Mouse (Mus musculus) testis, postnatal 10 days (tissue): ENCODE measurements around the gene Bmp3.

Experiments used
- DNase-seq: peaks from one replicate; pipeline ENCODE4 v3.0.0; 2021; ENCODE audit warnings: low spot score

Gene Bmp3

DNA sequence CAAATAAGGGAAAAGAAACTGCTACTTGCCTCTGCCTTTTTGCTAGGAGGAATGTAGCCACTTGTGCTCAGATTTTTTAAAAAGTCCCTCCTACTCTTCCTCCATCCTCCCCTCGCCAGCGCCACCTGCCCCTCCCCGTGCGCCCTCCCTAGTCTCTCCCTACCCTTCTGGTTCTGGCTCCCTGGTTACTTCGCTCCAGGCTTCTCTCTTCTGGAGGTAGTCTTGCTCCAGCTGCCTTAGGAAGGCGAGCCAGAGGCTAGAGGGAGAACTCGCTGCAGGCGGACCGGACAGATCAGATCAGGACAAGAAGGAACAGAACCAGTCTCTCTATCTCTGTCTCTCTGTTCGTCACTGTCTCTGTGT, at the start of gene Bmp3:
Bmp3 (plus strand) TSS at position 152 of the 363 bp plus-strand sequence.
- DNase-seq = no peak

DNA sequence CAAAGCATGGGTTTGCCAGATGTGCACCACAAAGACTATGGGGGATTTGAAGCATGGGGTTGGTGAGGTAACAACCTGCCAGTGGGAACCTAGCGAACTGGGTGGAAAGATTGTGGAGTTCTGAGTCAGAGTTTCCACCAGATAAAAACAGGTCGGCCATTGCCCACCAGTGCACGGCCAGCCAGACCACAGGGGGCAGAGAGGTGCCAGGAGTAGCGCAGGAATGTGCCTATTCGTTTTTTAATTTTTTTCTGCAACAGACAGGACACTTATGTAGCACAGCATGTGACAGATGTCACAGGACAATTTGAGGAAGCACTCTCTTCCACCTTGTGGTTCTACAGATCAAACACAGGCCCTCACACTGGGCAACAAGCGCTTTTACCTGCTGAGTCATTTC, 49.5 kb upstream of the Bmp3 start:
- no peak for DNase-seq

DNA sequence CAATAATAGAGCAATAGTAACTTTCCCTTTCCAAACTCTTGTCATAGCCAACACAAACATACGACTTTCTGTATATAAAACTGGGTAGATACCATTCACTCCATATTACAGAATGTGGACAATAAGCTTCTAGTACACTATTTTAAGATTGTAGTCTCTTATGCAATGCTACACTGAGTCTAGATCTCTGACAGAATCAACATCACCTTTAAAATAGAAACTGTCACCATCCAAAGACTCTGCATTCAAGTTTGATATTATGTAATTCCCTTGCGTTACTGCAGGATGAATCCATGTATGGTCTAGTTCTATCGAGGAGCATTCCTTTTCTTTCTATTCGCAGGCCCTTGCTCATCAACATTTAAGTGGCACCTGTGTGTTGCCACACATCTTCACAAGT, 47.7 kb upstream of the Bmp3 start:
- no peak for DNase-seq

DNA sequence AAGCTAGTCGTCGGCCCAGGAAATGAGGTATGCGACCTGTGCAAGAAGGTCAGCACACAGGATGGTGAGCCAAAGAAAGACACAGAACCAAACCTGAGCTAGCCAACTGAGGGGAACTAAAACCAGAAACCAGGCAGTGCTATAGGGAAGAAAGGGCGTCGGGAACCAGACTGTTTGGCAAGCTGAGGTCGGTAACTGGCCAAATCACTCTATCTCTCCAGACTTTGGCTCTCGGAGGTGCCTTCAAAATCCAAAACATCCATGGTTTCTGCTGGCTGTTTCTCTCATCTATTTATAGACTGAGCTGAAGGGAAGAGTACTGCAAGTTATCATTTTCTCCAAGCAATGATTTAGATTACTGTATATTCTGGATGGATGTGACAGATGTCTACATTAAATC, 47.2 kb upstream of the Bmp3 start:
- no peak for DNase-seq

DNA sequence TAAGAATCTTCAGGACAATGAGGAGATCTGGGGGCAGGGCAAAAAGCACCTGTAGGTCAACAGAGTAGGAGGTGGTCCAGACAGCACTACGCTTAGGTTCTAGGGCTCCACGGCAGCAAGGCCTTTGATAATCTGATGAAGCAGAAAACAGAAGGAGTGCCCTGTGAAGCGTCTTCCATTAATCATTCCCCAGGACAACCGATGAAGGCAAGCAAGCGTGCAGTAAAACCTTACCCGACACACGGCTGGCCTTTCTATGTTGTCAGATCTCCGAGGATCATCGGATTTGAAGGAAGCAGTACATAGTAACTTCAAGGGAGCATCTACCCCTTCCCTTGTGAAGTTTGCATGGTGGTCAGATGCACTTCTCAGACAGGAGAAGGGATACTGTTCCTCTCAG, 46.3 kb upstream of the Bmp3 start:
- no peak for DNase-seq

DNA sequence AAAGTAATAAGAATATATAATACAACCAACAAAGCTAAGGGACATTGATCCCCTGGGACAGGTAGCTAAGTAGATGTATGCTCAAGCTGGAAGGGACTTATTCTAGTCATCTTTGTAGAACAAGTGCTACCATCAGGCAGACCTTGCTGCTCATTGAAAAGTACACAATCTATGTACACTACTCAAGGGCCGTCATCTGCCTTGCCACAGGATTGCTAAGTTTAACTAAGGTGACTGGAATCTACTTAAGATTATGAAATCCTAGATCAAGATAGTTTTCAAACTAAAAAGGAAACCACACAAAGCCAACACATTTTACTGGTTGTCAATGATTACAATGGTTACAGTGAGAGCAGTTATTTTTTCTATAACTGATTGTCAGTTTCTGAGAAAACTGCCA, 41.8 kb upstream of the Bmp3 start:
- DNase-seq = no peak

DNA sequence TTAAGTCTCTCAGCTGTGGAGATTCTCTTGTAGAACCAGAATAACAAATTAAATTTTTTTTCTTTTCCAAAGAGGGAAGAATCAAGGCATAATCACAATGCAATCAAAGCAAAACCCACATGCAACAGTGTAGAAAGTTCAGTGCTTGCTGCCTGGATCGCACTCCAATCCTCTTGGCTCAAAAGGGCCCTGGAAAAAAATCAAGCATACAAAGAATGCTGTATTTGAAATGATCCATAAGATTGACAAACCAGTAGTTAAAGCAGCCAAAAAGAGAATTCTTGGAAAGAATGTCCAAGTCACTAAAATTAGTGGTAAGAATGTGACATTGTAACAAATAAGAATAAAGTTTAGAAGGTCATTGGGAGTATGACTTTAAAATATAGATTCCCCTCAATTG, 38.9 kb upstream of the Bmp3 start:
- DNase-seq = no peak

DNA sequence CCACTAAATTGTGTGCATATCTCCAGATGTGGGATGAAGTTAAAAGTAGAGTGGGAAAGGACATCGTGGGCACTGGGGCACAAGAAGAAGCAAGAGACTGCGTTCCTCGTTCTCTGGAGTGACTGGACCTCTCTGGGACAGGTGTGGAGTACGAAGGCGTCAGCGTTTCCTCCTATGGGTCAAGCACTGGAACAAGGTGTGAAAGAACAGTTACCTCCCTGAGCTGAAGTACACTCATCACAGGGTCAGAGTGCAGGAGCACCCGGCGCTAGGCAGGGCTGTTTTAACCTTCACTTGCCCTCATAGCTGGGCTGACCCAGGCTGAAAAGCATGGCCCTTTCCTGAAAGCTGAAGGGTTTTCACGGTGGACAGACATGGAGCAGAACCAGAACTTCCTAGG, 20.5 kb upstream of the Bmp3 start:
- no peak for DNase-seq

DNA sequence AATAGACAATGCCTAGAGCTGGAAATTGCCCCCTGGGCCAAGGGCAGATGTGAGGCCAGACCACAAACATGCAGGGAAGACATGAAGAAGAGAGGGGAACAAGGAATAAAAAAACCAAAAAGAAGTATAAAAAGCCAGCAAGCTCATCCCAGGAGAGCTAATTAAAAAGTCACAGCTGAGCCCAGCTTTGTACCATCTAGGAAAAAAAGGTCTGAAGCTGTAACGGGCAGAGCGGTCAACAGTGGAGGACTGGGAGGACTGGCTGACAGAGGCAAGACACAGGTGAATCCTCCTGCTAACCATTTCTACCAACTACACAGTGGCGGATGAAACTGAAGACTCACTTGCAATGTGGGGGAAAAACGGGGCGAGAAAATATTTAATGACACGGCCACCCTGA, 19.9 kb upstream of the Bmp3 start:
- no peak for DNase-seq

DNA sequence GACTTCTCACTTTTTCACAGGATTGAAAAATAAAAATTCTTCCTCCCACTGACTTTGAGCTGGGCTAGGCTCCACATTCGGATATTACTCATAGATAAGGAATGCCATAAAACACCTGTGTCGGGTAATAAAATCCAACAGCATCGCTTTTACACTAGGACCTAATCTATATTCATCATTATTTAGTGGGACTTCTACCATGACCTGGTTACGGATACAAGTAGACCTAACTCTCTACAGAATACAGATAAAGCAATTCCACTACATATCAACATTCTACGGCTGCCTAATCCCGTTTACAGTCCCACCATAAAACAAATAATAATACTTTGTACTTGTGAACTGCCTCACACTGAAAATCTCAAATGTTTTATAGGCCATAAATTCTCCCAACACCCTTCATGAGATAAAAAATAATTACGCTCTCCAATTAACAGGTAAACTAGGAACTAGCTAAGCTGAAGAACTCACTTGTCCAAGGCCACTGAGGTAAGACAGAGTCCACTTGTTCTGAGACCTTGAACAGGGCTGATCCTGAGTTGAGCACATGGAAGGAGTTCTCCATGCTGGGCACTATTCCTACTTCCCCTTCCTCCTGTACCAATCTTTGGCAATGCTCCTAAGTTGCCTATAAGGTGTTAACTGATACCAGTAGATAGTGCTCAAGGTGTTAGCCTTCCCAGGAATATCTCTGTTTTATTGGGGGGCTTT, 11.5 kb upstream of the Bmp3 start:
- no peak for DNase-seq

DNA sequence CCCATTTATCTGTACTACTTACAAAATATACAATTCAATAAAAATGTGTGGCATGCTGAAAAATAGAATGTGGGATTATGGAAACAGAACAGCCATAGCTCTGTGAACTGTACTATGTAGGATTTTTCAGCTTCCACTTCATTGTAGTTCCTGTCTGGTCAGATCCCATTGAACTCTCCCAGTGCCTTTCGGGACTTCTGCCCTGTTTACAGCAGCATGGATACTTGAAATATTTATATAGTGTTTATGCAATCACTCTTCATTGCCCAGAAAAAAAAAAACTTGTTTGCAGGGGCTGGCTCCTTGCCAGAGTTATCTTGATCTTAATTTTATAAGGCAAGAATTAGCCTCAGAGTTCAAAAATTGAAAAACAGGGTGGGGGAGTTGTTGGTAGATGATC, 9.6 kb upstream of the Bmp3 start:
- DNase-seq = no peak

DNA sequence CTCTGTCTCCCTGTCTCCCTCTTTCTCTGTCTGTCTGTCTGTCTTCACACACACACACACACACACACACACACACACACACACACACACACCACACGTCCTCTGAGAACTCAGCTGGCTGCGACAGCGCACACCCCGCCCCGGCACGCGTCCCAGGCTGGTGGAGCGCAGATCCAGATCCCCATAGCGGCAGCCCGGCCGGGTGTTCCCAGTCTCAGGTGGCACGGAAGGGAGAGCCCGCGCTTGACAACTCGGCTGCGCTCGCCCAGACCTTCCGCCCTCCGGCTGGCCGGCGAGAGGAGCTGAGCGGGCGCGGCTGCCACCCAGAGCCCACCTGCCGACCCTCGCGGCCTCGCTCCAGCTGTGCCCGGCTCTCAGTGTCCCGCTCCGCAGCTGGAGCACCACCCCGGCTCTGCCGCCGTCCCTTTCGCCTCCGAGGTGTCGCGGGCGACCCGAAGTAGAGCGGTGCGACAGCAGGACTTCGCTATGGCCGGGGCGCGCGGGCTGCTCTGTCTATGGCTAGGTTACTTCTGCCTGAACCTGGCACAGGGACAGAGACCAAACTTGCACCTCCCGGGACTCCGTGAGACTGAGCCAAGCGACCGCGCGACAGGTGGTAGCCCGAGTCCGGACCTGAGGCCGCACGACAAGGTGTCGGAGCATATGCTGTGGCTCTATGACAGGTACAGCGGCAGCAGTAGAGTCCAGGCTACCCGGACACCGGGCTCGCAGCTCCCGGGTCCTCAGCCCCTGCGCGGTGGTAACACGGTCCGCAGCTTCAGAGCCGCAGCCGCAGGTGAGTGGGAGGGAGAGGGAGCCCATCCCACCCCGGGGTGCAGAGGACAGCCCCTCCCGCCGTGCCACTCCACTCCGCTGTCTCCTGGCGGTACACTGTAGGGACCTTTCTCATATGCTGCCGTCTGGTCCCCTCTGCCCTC, 681 bp downstream of the Bmp3 start:
- no peak for DNase-seq

DNA sequence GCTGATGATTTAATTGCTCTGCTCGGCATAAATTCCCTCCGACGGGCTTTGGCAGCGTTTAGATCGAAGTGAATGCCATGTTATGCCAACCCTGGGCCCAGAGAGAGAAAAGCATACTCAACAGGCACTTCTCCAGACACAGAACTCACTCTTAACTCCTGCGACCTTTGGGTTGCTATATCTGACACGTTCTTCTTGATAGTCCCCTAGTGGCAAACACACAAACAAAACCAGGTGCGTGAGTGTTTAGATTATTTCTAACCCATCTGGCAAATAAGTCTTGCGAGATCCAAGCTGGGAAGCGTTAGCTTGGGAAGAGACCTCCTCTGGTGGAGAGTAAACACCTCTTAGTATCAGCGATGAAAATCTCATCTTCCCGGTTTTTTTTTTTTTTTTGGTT, 1.5 kb downstream of the Bmp3 start:
- no peak for DNase-seq

DNA sequence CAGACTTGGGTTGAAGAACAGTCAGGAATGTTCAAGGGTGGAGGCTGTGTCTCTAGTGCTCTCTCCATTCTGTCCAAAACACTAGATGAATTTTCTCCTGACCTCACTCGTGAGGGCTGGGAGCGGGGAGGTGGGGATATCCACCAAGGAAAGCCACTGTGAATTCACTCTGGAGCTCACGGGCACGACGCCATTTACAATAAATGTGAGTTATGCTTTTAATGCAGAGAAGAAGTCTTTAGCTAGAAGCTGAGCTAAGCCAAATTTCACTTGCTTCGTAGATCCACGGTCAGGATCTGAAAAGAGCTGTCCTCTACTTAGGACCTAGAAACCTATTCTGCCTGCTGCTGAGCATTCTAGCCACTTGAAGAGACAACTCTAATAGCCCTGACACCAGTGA, 2.1 kb downstream of the Bmp3 start:
- DNase-seq = no peak

DNA sequence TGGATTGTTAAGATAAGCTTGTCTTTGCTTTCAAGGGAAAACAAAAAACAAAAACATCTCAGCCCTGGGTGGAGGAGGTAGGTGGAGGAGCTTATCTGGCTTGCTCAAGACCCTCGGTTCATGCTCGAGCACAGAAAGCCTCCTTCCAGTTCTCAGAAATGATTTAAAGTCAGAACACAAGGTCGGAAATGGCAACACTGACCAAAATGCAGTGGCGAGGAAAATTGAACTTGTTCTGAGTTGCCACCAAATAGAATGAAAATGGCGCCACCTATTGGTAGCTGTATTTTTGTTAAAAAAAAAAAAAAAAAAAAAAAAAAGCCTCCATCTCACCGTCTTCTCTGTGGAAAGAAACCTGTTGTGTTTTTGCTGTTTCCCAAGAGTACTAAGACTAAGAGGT, 9.7 kb downstream of the Bmp3 start:
- DNase-seq = no peak

DNA sequence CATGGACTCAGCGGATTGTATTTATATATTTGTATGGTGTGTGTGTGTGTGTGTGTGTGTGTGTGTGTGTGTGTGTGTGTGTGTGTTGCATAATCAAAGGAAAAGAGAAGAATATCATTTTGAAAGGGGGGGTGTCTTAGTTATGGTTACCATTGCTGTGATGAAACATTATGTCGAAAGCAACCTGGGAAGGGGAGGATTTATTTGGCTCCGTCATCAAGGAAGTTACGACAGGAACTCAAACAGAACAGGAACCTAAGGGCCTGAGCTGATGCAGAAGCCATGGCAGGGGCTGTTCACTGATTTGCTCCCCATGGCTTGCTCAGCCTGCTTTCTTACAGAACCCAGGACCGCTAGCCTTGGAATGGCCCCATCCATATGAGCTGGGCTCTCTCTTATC, 10.9 kb downstream of the Bmp3 start:
- no peak for DNase-seq

DNA sequence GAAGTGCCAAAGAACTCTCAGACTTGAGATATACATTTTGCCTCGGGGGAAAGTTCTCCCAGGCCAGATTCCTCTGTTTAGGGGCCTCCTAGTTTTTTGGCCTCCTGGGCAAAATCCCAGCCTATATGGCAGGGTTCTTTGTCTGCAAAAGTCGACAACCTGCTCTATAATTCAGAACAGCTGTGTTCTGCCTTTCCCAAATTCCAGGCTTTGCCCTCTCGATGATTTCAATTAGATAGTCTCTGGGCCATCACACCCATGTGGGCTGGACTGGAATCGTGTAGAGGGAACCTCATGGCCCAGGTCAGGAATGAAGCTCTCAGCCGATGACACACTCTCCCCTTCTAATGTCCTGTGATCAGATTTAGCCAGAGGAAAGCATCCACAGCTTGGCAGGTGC, 21.8 kb downstream of the Bmp3 start:
- DNase-seq = no peak

DNA sequence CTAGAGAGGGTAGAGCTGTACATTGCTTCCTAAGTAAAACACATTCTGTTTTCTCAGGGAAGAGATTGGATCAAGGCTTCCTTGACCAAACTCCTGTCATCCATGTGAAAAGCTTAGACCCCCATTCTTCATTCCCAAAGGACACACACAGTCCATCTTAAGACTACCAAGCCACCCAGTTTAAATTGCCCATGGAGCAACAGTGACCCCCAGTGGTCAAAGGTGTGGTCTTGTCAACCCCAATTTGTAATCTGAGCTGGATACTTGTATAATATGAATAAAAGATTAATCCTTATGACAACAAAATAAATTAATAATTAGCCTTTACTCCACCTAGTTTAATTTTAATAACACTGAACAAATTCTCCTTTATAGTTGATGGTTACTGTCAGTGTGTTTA, 24.7 kb downstream of the Bmp3 start:
- DNase-seq = peak; percentile 61

DNA sequence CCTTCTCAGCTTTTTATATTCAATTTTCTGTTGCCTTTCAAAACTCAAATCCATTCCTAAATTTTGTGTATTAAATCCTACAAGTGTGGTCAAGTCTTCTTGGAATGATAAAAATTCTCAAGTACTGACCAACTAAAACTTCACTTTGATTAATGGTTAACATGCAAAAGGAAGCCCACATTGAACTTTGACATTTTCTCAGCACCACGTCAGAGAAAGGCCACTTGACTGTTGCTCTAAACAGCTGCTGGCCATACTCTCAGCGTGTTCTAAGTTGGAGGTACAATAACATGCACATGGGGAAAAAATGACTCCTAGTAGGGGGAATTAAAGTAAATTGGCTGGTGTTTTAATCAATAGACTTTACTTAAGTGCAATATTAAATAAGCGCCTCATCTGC, 27.9 kb downstream of the Bmp3 start:
- DNase-seq = no peak

DNA sequence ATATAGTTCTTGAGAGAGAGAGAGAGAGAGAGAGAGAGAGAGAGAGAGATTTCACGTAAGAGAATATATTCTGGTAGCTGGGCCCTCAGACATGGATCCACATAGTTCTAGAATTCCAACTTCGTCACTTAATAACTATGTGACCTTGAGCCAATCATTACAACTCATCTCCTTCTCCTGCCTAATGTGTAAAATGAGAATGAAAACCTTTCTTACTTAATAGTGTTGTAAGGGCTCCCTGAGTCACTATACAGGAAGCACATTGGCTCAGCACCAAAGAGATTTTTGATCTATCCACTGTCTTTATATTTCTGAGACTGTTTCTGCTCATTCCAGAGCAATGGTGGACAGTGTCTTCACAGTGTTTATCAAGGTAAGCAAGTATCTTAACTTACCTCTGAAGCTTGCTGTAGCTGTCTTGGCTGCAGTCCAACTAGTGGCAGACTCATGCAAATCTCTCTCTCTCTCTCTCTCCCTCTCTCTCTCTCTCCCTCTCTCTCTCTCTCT, 36.4 kb downstream of the Bmp3 start:
- no peak for DNase-seq

DNA sequence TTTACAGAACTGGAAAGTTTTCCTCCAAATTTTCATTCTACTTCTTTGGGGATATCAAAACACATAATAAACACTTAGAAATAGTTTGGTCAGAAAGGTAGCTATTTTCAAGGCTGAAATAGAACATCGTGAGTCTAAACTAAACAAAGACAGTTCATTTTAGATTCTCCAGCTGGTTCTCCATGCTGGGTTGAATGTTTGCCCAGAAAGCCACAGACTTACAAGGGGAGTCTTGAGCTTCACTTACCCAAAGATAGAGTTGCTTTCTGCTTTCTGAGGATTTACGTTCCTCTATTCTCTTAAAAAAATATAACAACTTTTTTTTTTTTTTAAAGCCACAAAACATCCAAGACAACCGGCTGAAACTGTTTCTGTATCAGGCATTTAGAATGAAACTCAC, 40.1 kb downstream of the Bmp3 start:
- DNase-seq = no peak

DNA sequence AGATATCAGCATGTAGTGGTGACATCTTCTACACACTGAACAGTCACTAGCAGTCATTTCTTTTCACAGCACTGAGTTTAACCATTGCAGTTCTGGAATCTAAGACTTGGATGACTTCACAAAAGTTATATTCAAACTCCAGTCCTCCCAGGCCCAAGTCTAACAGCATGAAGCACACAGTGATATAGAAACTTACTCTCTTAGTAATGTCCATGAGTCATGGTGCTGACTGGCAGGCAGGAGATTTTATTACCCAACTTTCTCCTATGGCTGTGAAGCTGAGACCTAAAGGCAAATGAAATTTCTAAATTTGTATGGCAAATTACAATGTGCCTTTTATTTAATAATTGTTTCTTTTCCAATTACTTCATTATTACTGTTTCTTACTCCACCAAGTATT, 43.7 kb downstream of the Bmp3 start:
- no peak for DNase-seq

DNA sequence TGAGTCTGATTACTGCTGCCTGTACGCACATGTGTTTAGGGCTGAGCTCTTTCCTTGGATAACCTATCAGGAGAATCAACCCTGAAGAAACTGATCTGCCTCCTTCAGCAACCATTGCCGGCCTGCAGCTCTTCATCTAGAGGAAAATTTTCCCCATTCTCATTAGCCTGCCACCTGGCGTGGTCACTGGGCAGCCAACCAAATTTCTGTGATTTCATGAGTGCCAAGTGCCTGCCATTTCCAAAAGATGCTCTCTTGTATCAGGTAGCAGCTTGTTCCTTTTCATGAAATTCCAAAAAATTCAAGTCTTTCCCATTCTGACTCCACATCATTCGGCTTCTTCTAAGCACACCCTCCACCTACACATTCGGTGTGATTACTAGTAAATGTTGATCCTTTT, 46.7 kb downstream of the Bmp3 start:
- DNase-seq = no peak

DNA sequence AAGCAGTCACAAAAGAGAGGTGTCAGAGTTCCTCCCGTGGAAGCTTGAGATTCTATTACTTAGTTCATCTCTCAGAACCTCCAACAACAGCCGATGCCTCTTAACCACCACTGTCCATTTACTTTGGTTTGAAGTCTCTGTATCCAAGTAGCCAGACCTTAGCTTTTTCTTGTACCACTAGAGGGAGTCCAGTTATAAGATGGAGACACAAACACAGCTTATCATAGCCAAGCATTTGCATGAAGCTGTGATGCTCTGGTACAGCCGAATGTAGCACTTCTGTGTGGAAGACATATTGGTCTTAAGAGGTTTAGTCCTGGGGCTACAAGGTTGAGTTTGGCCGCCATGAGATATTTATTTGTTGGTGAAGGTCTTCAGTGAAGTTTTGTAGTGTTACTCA, 48.1 kb downstream of the Bmp3 start:
- no peak for DNase-seq
